Mouse (Mus musculus) ES-Bruce4 (cell line): ENCODE data around the gene Smad3.

Experiments used
- CTCF ChIP-seq: IDR thresholded peaks from one replicate; pipeline ENCODE4 v1.8.1; 2011; ENCODE audit warnings: low read depth, low read length
- EP300 ChIP-seq: IDR thresholded peaks from 2 replicates; pipeline ENCODE4 v1.6.1; 2011; ENCODE audit warnings: low read depth, low read length; ENCODE audit not compliant: insufficient read depth
- POLR2A ChIP-seq: IDR thresholded peaks from one replicate; pipeline ENCODE4 v1.8.1; 2011; ENCODE audit warnings: low read length; ENCODE audit not compliant: insufficient read depth

DNA sequence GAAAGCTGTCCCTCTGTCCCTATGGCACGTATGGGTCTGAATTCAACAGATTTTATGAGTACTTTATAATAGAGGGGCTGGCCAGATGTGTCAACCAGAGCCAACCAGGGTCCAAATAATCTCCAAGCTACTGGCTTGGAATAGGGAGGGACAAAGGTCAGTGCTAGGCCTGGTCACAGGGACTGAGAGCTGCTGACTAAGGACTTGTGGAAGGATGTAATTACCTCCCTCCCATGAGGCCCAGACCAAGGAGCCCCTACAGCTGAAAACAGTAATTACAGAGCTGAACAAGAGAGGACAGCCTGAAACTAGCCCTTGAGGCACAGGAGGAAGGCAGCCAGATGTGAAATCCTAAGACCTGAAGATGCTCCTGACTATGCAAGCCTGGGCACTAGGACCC is 89.2 kb downstream of the Smad3 start:
- TF ChIP-seq CTCF: no peak
- TF ChIP-seq EP300: no peak
- TF ChIP-seq POLR2A: no peak
